Mouse (Mus musculus): Measurements from ENCODE around the gene Tmem247.

Gene Tmem247

GRCm38 (mm10) chr17:86965121-86965520 lies 48.0 kb downstream of the Tmem247 start:
- no peak for DNase-seq

DNA sequence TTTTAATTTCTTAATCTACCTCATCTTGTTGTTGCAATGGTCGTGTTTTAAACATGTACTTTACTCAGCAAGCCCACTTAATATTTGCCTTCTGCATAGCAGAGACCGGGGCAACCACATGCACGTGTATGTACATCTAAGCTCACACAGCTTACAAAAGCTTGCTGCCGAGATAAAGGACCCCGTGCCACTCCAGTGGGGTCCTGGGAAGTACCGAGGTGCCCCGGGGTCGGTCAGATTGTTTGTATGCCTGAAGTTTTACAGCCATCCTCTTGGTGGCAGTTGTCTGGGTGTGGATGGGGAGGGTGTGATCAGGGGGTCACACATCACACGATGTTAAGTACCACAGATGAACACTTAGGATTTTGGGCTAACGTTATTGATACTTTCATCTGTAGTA lies 48.9 kb downstream of the Tmem247 start:
- DNase-seq: no peak

DNA sequence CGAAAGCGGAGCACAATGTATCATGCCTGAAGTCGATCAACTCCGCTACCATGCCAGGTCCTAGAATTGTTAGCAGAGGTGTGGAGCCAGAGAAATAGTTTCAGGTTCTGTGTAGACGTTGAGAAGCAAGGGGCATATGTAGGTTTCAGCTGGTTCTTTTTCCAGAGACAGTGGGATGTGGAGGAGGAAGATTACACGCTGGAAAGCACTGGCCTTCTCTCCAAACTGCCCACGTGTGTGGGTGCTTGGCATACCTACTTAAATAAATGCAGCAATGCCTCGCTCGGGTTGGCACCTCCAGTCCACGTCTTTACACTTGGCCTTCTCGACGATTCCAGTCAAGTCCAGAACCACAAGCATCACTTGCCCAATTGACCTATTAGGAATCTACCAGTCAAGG lies 49.9 kb downstream of the Tmem247 start:
- no peak for DNase-seq

GRCm38 (mm10) chr17:86967536-86968525 lies 50.7 kb downstream of the Tmem247 start:
- peak; percentile 41 for DNase-seq

GRCm38 (mm10) chr17:86968581-86968980 lies 51.4 kb downstream of the Tmem247 start:
- DNase-seq: peak; percentile 24

- DNase-seq: peak; percentile 67
Observed at GRCm38 (mm10) chr17:86969582-86969981, 52.4 kb downstream of the Tmem247 start.

DNA sequence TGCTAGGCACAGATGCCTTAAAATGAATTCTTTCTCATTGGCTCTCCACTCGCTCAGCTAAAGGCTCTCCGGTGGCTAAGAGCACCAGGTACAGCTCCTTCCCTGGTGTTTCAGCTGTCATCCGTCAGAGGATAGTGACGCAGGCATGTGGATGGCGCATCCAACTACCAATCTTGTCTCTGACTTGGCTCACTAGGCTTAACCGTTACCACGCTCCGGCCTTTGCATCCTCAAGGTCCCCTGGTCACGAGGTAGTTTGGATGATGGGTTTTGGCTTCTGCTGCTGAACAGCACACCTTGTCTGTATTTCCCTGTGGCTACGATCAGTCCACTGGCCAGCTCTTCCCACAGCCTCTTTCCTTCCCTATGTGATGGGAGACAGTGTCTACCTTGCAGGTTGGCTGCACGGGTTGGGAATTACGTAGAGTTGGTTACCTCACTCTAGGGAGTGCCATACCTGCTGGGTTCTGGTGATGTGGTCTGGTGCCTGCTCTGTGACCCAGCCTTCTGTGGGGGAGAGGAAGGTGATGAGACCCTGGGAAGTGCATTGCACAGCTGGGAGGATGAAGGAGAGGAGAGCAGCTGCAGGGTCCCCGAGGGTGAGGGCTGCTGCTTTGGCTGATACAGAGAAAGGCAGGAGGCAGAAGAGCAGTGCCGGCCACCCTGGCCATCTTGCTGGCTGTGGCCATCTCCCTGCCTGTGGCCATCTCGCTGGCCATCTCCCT lies 53.0 kb downstream of the Tmem247 start:
- no peak for DNase-seq

GRCm38 (mm10) chr17:86971036-86971435 lies 53.9 kb downstream of the Tmem247 start:
- no peak for DNase-seq

DNA sequence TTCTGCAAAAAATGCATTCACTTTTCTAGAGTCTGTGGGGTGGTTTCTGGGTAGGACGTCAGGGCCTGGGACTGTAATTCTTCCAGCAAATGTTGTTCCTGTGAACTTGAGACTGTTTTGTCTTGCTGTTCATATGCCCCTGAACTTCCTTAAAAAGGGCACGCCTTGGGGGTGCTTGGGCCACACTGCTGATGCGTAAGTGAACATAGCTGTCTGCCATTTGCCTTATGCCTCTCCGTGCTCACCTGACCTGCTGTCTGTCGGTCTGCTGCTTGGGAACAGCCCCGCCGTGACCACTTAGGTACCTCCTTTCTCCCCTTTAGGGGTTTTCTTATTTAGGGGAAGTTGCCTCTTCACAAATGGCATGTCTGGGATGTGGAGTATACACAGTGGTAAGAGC lies 54.7 kb downstream of the Tmem247 start:
- no peak for DNase-seq
